Mouse (Mus musculus): ENCODE results near the gene Galnt3.
A peak's percentile ranks its signal among the peaks of the same experiment; 100 is the strongest.

Gene Galnt3

DNA sequence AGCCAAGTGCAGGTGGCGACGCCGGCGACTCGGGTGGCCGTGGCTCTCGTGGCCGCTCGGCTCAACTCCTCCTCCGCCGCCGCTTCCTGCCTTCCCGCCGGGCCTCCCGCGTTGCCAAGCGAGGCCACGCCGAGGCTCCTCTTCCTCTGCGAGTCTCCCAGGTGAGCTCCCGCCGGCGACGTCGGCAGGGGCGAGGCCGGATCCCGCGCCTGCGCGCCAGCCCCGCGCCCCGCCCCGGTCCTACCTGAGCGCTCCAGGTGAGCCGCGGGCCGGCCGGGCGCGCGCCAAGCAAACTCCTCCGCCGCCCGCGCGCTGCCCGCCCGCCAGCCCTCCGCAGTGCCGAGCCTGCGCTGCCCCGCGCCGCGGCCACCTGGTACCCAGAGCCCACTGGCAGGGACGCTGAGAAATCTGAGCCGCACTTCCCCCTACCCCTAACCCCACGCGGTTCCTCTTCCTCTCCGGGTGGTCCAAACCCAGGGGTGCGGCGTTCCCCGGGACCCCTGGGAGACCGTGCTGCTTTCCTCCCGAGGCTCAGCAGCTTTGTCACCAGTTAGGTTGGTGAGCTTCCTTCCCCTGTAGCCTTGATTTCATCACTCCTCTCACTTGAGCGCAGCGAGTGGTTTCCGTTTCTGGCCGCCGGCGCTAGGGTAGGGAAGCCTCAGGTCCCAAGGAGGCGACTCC lies at the start of gene Galnt3:
Galnt3 (minus strand) TSS at position 404 of the 681 bp plus-strand sequence.
- peak; percentile 81 for DNase-seq

GRCm38 (mm10) chr2:66173134-66173533 lies 48.3 kb upstream of the Galnt3 start:
- DNase-seq = no peak

- DNase-seq = no peak
Observed at GRCm38 (mm10) chr2:66171643-66172042, 46.8 kb upstream of the Galnt3 start.

DNA sequence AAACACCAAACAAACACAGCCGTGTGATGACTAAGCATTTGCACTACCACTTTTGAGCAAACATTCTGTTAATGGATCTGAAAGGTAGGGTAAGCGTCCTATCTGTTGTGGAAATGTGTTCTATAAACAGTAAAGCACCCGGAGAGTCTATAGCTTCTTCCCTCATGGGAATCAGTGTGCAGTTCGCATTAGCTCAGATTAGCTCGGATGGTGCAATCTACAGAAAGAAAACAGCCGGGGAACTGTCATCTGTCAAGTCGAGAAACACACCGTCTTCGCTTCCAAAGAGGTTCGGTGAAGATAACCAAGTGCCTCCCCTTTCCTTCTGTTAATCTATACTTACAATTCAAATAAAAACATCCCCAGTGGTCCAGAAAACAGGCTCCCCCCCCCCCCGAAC lies 45.9 kb upstream of the Galnt3 start:
- DNase-seq = no peak

GRCm38 (mm10) chr2:66165025-66165424 lies 40.2 kb upstream of the Galnt3 start:
- DNase-seq = no peak

DNA sequence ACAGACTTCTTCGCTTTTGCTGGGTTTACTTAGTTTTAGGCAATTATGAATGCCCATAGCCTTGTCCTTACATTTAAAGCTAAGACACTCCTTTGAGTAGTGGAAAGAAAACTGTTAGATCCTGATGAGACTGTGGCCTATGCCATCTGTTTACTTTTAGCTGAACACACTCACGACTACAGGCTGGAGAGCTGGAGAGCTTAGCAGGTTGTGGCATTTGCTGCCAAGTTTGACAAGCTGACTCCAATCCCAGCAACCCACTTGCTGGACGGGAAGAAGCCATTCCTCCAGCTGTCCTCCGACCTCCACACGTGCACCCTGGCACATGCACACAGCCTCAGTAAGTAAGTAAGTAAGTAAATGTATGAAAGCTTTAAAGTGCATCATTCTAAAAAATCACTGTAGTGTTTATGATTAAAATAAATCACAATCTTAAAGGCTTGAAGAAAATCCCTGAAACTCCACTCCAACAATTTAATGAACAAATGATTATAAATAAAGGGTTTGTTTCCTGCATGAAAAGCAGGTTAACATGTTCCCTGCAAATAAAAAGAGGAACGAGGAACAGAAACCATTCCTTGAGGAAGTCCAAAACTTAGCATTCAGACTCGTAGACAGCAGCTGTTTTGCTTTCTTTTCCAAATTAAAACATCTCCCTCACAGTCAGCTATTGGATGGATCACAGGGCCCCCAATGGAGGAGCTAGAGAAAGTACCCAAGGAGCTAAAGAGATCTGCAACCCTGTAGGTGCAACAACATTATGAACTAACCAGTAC lies 33.5 kb upstream of the Galnt3 start:
- DNase-seq = no peak

DNA sequence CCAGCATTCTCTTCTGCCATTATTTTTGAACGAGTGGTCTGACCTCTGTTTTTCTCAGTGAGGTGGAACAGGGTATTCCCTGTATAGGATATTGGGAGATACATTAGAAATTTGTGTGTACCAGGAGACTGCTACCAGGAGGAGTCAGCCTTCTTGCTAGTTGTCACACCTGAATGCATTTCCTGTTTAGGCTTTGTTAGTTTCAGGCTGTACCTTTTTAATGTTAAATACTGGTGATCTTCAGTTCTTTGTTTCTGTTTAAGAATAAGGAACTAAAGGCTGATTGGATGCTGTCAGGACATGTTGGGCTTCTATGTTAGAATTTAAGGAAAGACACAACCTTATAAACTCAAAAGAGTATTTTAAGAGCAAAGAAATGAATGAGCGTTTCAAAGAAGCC lies 26.6 kb upstream of the Galnt3 start:
- DNase-seq = no peak

GRCm38 (mm10) chr2:66150531-66150930 lies 25.7 kb upstream of the Galnt3 start:
- no peak for DNase-seq

- no peak for DNase-seq
Observed at GRCm38 (mm10) chr2:66148654-66149230, 23.9 kb upstream of the Galnt3 start.

- DNase-seq = no peak
Observed at GRCm38 (mm10) chr2:66146473-66146872, 21.7 kb upstream of the Galnt3 start.

- no peak for DNase-seq
Observed at GRCm38 (mm10) chr2:66144770-66145169, 20.0 kb upstream of the Galnt3 start.

DNA sequence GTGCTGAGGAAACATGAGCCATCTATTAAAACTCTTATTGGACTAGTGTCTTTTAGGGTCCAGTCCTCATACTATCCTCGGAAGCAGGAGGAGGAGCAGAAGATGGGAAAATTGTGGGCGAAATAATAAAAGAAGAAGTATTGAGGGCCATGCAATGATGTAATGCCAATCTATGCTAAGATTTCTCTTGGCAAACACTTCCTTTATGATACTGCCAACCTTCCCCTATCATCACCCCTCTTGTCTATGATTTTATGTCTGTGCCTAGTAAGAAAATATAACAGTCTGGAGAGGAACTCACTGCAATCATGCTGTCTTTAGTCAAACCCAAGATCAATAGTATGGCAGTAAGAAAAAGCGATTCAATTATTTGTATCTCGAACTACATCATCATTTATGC lies 18.5 kb upstream of the Galnt3 start:
- DNase-seq = no peak

GRCm38 (mm10) chr2:66142711-66143110 lies 17.9 kb upstream of the Galnt3 start:
- DNase-seq = no peak

DNA sequence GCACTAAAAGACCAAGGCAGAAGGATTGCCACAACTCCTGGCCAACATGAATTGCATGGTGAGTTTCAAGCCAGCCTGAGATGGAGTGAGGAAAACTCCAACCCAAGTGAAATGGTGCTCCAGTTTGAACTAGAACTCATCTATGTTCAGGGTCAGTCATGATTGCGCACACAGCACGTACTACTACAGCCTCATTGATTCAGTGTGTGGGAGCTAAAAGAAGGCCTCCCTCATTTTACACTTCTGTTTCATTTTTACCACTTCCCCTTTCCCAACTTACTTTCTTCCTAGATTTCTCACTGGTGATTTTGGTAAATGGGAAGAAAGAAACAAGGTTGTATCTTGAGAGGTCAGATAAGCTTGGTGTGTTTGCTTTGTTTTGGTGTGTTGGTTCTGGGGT lies 17.5 kb upstream of the Galnt3 start:
- no peak for DNase-seq

- no peak for DNase-seq
Observed at GRCm38 (mm10) chr2:66140246-66140645, 15.5 kb upstream of the Galnt3 start.

GRCm38 (mm10) chr2:66131862-66132544 lies 7.2 kb upstream of the Galnt3 start:
- no peak for DNase-seq

GRCm38 (mm10) chr2:66128941-66129340 lies 4.1 kb upstream of the Galnt3 start:
- no peak for DNase-seq

- DNase-seq = no peak
Observed at GRCm38 (mm10) chr2:66127541-66127940, 2.7 kb upstream of the Galnt3 start.

- DNase-seq = no peak
Observed at GRCm38 (mm10) chr2:66126936-66127335, 2.1 kb upstream of the Galnt3 start.

DNA sequence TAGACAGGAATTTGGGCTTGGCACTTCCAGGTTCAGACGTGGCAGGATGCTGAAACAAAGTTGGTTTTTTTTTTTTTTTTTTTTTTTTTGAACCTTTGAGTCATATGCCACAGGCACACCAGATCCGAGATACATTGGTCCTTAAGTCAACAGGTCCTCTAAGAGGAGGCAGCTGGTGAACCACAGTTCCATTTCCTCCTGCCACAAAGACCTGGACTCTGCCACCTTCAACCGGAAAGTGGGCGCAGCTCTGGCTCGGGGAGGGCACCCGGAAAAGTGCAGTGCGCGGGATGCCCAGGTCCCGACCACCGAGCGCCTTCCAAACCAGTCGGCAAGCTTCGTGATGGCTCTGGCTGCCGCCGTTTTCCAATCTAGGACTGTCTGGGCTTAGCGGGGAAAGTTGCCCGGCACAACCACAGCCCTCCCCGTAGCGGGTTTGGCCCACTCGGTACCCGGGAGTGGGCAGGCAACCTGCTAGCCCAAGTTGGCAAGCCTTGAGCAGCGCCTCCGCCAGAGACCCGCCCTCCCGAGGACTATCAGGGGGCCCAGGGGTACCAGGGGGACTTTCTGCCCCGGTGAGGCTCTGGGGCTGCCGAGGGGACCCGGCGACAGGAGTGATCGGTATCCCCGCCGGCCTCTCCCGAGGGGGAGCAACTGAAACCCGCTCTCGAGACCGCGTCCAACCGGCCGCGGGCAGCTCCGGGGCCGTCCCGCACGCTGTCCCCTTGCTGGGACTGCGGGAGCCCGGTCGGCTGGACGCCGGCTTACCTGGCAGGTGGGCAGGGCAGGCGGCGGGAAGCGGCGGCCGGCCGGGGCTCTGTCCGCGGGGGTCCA lies 821 bp downstream of the Galnt3 start:
- peak; percentile 60 for DNase-seq

DNA sequence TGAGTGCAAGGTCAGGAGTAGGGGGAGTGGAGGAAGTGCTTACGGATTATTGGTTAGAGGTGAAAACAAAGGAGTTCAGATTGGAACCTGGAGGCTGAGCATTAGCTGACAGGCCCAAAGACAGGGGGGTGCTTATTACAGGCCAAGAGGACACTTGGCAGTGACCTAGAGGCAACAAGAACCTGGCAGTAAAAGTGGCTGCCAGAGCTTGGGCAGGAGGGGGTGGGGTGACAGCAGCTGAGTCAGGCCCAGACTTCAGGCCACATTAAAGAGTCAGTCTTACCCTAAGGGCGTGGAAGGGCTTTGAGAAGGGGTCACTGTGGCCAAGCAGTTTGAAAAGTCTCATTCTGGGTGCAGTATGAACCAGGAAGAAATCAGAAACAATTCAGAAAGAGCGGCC lies 7.1 kb downstream of the Galnt3 start:
- DNase-seq = peak; percentile 62

GRCm38 (mm10) chr2:66107864-66108514 lies 16.8 kb downstream of the Galnt3 start:
- peak; percentile 50 for DNase-seq
